Mouse (Mus musculus): Measurements from ENCODE around the gene 4933405L10Rik.

The 4933405L10Rik gene

GRCm38 (mm10) chr8:105707498-105708403 lies at the start of gene 4933405L10Rik, which contains the start of gene Enkd1:
Gene 4933405L10Rik (plus strand): TSS chr8:105707655.
Gene Enkd1 (minus strand): TSS chr8:105708210.
- peak; percentile 94 for DNase-seq (ENCODE audit: low read depth)

GRCm38 (mm10) chr8:105661167-105661566 lies 46.3 kb upstream of the 4933405L10Rik start:
- peak; percentile 70 for DNase-seq (ENCODE audit: low read depth)

DNA sequence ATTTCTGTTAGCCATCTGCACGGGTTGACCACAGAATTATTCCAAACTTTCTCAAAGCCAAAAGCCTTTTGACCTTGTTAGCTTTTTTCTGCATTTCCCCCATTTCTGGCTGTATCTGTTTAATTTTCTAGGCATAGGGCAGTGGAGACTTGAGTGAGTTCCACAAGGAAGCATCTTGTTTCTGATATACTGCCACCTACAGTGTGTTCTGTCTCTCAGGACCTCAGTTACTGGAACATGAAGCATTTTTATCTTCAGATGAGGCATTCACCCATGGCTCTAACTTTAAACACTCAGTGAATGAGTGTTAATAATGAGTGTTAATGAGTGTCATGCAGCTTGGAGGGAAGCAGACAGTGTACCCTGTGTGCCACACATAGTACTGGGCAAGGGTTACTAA lies 29.6 kb upstream of the 4933405L10Rik start:
- DNase-seq (ENCODE audit: low read depth): peak; percentile 44

- no peak for DNase-seq (ENCODE audit: low read depth)
Measured at GRCm38 (mm10) chr8:105685325-105685724, 22.1 kb upstream of the 4933405L10Rik start.

- peak; percentile 60 for DNase-seq (ENCODE audit: low read depth)
Measured at GRCm38 (mm10) chr8:105685796-105686308, 21.6 kb upstream of the 4933405L10Rik start, which contains the start of gene Carmil2. Gene Carmil2 (plus strand): TSS chr8:105686274.

DNA sequence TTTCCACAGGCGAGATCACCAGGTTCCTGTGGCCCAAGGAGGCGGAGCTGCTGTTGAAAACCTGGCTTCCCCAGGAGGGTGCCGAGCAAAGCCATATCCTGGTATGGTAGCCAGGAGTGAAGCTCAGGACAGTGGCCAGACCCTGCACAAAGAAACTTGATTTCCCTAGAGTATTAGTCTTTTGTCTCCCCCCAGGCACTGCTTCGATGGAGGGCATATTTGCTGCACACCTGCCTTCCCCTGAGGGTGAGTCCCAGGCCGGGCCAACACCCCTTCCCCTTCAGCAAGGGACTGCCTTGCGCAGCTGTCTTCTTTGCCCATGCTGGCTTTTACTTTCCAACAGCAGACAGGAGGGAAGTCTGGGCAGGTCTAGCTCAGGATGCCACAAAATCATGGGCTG lies 20.9 kb upstream of the 4933405L10Rik start:
- DNase-seq (ENCODE audit: low read depth): no peak

DNA sequence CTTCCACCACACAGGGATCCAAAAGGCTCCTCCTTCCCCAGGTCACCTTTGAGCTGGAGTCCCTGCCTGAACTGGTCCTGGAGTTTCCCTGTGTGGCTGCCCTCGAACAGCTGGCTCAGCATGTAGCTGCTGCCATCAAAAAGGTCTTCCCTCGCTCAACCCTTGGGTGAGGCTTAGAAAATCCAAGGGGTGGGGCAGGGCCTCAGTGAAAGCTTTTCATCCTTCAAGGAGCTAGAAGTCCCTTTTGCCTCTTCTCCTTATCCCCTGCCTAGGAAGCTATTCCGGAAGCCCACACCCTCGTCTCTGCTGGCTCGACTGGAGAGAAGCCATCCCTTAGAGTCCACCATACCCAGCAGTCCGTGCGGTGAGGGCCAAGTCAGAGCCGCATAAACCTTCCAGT lies 19.9 kb upstream of the 4933405L10Rik start:
- no peak for DNase-seq (ENCODE audit: low read depth)

- no peak for DNase-seq (ENCODE audit: low read depth)
Measured at GRCm38 (mm10) chr8:105688242-105688752, 19.2 kb upstream of the 4933405L10Rik start.

GRCm38 (mm10) chr8:105689256-105689982 lies 18.0 kb upstream of the 4933405L10Rik start:
- DNase-seq (ENCODE audit: low read depth): no peak

- no peak for DNase-seq (ENCODE audit: low read depth)
Measured at GRCm38 (mm10) chr8:105689983-105690360, 17.5 kb upstream of the 4933405L10Rik start.

DNA sequence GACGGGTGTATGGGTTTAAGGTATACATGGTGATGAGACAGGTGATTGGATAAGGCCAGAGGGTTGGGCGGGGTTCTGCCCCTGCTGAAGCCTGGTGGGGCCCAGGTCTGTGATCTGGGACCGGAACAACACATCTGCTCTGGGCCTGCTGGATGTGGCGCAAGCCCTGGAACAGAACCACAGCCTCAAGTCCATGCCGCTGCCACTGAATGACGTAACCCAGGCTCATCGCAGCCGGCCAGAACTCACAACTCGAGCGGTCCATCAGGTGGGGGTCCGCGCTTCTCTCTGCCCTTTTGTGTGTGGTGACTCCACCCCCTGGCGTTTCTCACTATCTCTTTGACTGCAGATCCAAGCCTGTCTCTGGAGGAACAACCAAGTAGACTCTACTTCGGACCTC lies 16.5 kb upstream of the 4933405L10Rik start:
- no peak for DNase-seq (ENCODE audit: low read depth)

DNA sequence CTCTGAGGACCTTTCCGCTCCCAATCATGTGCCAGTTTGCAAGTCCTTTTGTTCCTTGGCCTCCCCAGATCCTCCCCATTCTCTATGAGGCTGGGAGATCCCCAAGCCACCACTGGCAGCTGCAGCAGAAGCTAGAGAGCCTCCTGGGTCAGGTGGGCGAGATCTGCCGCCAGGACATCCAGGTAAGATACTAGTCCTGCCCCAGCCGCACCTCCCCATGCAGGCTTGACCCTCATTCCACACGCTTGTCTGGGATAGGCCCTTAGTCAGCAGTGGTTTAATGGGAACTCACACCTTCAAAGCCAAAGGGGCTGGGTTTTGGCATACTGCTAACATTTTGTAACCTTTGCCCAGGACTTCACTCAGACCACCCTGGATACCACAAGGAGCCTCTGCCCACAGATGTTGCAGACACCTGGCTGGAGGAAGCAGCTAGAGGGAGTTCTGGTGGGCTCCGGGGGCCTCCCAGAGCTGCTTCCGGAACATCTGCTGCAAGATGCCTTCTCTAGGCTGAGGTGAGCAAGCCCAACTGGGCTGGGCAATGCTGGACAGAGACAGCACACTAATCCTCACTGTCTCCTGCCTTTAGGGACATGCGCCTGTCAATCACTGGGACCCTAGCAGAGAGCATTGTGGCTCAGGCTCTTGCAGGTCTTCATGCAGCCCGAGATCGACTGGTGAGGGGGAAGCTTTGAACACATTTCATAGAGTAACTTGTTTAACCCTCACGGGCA lies 14.8 kb upstream of the 4933405L10Rik start:
- no peak for DNase-seq (ENCODE audit: low read depth)

DNA sequence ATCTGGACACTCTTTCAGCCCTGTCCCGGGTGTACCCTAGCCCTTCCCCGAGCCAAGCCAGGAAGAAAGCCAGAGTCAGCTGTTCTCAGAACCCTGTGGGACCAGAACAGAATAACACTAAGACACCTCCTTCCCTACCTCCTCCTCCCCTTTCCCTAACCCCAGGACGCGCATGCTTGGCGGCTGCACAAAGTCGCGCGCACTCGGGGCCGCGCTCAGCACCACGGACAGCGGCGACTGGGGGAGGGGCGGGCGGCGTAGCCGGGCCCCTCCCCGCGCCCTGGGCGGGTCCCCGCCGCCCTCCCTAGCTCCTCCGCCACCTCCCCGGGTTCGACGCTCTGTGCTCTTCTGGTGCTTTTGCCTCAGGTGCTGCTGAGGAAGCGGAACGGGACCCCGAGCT lies 13.8 kb upstream of the 4933405L10Rik start:
- DNase-seq (ENCODE audit: low read depth): peak; percentile 52

DNA sequence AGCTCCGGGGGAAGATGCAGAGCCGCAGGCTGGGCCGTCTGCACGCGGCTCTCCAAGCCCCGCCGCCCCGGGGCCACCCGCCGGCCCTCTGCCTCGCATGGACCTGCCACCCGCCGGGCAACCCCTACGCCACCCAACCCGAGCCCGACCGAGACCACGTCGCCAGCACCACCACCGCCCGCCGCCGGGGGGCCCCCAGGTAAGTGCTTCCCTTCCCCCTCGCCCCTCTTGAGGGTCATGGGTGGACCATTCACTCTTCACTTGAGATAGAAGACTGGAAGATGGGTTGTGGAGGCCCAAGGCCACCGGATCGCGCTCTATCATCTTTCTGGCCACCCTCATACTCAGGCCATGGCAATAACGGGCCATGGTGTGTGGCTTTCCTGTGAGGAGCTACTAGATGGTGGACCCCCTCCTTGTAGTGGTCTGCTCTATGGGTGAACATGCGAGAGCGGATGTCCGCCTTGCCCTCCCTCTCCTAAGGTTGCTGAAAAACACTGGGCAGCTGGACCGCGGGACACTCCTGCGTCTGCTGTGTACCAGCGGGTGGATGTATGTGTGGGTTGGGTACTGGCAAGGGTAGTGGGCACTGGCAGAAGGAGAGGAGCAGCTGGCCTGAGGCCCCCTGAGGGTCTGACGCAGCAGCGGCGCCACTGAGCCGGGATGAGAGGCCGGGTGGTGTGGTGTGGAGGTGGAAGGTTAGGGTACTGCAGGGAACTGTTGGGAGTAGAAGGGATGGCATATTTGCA lies 13.2 kb upstream of the 4933405L10Rik start:
- DNase-seq (ENCODE audit: low read depth): no peak

DNA sequence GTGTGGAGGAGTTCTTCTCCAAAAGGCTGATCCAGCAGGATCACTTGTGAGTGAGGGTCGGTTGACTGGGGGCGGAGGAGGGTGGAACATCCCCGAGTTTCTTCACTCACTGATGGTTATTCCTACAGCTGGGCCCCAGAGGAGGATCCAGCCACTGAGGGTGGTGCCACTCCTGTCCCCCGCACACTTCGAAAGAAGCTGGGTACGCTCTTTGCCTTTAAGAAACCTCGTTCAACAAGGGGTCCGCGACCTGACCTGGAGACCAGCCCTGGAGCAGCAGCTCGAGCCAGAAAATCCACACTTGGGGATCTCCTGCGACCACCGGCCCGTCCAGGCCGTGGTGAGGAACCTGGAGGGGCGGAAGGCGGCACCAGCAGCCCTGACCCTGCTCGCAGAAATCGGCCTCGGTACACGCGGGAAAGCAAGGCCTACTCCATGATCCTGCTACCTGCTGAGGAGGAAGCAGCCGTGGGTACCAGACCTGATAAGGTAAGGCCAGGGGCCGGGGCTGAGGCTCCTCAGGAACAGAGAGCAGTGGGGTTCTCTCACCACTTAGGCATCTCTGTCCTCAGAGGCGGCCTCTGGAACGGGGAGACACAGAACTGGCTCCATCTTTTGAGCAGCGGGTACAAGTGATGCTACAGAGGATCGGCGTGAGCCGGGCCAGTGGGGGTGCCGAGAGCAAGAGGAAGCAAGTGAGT lies 12.2 kb upstream of the 4933405L10Rik start:
- no peak for DNase-seq (ENCODE audit: low read depth)

DNA sequence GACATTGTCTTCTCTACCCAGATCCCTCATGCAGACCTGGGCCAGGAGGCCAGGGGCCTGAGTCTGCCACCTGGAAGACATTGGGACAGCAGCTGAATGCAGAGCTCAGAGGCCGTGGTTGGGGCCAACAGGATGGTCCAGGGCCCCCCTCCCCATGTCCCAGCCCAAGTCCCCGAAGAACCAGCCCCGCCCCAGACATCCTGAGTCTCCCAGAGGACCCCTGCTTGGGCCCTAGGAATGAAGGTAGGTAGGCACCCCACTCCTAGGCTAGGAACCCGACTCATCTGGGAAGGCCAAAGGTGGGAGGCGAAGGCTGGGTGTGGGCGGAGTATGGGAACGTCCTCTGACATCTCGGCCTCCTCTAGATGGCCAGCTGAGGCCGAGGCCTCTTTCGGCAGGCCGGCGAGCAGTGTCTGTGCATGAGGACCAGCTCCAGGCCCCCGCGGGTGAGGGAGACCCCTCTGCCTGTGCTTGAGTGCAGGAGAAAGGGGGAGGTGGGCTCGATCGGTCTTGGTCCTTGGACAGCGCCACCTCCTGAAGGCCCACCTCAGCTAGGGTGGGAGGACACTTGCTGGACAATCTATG lies 10.2 kb upstream of the 4933405L10Rik start:
- no peak for DNase-seq (ENCODE audit: low read depth)

DNA sequence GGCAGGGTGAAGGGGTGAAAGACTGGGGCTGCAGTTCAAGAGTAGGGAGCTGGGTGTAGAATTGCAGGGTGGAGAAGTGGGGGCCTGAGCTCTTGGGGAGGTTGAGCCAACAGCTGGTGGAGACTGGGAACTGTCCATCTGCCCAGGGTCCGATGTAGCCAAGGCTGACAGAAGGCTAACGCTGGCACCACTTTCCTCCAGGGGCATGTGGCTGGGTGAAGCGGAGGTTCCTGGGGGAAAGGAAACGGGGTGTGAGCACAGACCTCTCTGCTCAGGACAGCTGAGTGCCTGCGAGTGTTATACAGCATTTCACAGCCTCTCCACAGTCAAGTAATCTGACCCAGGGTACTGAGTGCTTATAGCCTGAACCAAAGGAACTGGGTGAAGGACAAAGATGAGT lies 8.7 kb upstream of the 4933405L10Rik start:
- DNase-seq (ENCODE audit: low read depth): no peak

- no peak for DNase-seq (ENCODE audit: low read depth)
Measured at GRCm38 (mm10) chr8:105699488-105700215, 7.8 kb upstream of the 4933405L10Rik start.

GRCm38 (mm10) chr8:105700566-105700965 lies 6.9 kb upstream of the 4933405L10Rik start:
- no peak for DNase-seq (ENCODE audit: low read depth)

Data from NIH3T3 (cell line).